Mouse (Mus musculus) C2C12 (cell line): ENCODE measurements around the gene Ebf1. TPM values are rescaled to one million over a fixed set of nuclear protein-coding genes. Genes with fewer than 3 reads are reported as not detected.

Experiments
- H3K27me3 ChIP-seq: one replicate; pipeline ENCODE4 v1.6.1; 2011; ENCODE audit not compliant: control insufficient read depth, insufficient read depth, insufficient read length
- H3K36me3 ChIP-seq: one replicate; pipeline ENCODE4 v1.6.1; 2011; ENCODE audit not compliant: control insufficient read depth, insufficient read depth
- H3K4me3 ChIP-seq: one replicate; pipeline ENCODE4 v1.5.1; 2011; ENCODE audit warnings: mild to moderate bottlenecking, control low read depth; ENCODE audit not compliant: poor library complexity, insufficient read depth, severe bottlenecking
- H3K79me2 ChIP-seq: one replicate; pipeline ENCODE4 v1.6.1; 2011; ENCODE audit not compliant: control insufficient read depth, insufficient read depth
- H3K79me3 ChIP-seq: one replicate; pipeline ENCODE4 v1.6.1; 2011; ENCODE audit warnings: low read depth, control low read depth
- H3ac ChIP-seq: one replicate; pipeline ENCODE3; 2011; ENCODE audit warnings: low read depth; ENCODE audit not compliant: control insufficient read depth, insufficient read length
- CEBPB ChIP-seq: IDR thresholded peaks from one replicate; pipeline ENCODE4 v1.6.1; 2011; ENCODE audit warnings: low read depth, mild to moderate bottlenecking, control low read depth, moderate library complexity
- CTCF ChIP-seq: IDR thresholded peaks from one replicate; pipeline ENCODE4 v1.5.1; 2011; ENCODE audit not compliant: control insufficient read depth, insufficient read depth, insufficient read length
- FOSL1 ChIP-seq: IDR thresholded peaks from one replicate; pipeline ENCODE4 v1.8.0; 2011; ENCODE audit warnings: mild to moderate bottlenecking, low read length; ENCODE audit not compliant: poor library complexity, insufficient read depth, severe bottlenecking
- MAX ChIP-seq: IDR thresholded peaks from one replicate; pipeline ENCODE4 v1.6.1; 2011; ENCODE audit warnings: mild to moderate bottlenecking, control low read depth
- MYOD1 ChIP-seq: IDR thresholded peaks from one replicate; pipeline ENCODE4 v1.6.1; 2011; ENCODE audit warnings: low read depth; ENCODE audit not compliant: control insufficient read depth, insufficient read length
- MYOG ChIP-seq: IDR thresholded peaks from one replicate; pipeline ENCODE4 v1.6.1; 2011; ENCODE audit not compliant: control insufficient read depth, insufficient read length; ENCODE audit errors: extremely low read depth
- USF1 ChIP-seq: IDR thresholded peaks from one replicate; pipeline ENCODE4 v1.6.1; 2011; ENCODE audit warnings: low read depth, mild to moderate bottlenecking, control low read depth, moderate library complexity
- polyA plus RNA-seq: library from polyadenylated mRNA; unstranded; fragments of >200 nt; fragmentation: generic; extraction: Trizol; gene quantifications from one replicate; pipeline ENCODE4 v1.2.1, GENCODE M21; 2012; ENCODE audit warnings: missing spikeins

Gene Ebf1
- polyA plus RNA-seq, 1 experiment: 4.3 TPM

GRCm38 (mm10) chr11:44733276-44733675 is 116.2 kb downstream of the Ebf1 start:
- Histone ChIP-seq H3K79me3 (no peaks in the 10 kb centered on the region), H3K79me2 (no peaks in the 10 kb centered on the region), H3K4me3 (no peak overlapping the region), H3ac (no peak overlapping the region), H3K36me3 (no peaks in the 10 kb centered on the region), H3K27me3 (no peaks in the 10 kb centered on the region)
- TF ChIP-seq CEBPB (no peak), USF1 (no peak), MAX (no peak), FOSL1 (no peak), MYOD1 (no peak), MYOG (no peak), CTCF (no peak)

GRCm38 (mm10) chr11:44738046-44738445 is 120.9 kb downstream of the Ebf1 start:
- no peak for TF ChIP-seq CEBPB
- TF ChIP-seq FOSL1: no peak
- no peak for TF ChIP-seq CTCF
- no peak for TF ChIP-seq MYOD1
- no peak for TF ChIP-seq MYOG
- TF ChIP-seq USF1: no peak
- TF ChIP-seq MAX: no peak
- Histone ChIP-seq H3K79me2 (no peaks in the 10 kb centered on the region), H3ac (no peak overlapping the region), H3K79me3 (no peaks in the 10 kb centered on the region), H3K27me3 (no peaks in the 10 kb centered on the region), H3K4me3 (no peak overlapping the region), H3K36me3 (no peaks in the 10 kb centered on the region)

GRCm38 (mm10) chr11:44738820-44739219 is 121.7 kb downstream of the Ebf1 start:
- TF ChIP-seq FOSL1 (no peak), MAX (no peak), MYOD1 (no peak), MYOG (no peak), USF1 (no peak), CTCF (no peak), CEBPB (no peak)
- H3K4me3 ChIP-seq: no peak overlapping the region

GRCm38 (mm10) chr11:44740278-44741041 is 123.3 kb downstream of the Ebf1 start:
- Histone ChIP-seq H3K79me3 (peaks cover 2% of the 10 kb centered on the region), H3ac (no peak overlapping the region), H3K36me3 (no peaks in the 10 kb centered on the region), H3K27me3 (no peaks in the 10 kb centered on the region), H3K79me2 (no peaks in the 10 kb centered on the region), H3K4me3 (no peak overlapping the region)
- no peak for TF ChIP-seq FOSL1
- TF ChIP-seq MYOD1: no peak
- no peak for TF ChIP-seq USF1
- TF ChIP-seq MAX: no peak
- TF ChIP-seq MYOG: no peak
- no peak for TF ChIP-seq CEBPB
- no peak for TF ChIP-seq CTCF

More at GRCm38 (mm10) chr11:44738820-44739219, 121.7 kb downstream of the Ebf1 start:
- H3K79me2 ChIP-seq: no peaks in the 10 kb centered on the region
- H3K36me3 ChIP-seq: no peaks in the 10 kb centered on the region
- H3K27me3 ChIP-seq: no peaks in the 10 kb centered on the region
- no peak overlapping the region for H3ac ChIP-seq
- H3K79me3 ChIP-seq: peaks cover under 1% of the 10 kb centered on the region

GRCm38 (mm10) chr11:44741042-44741491 is 124.0 kb downstream of the Ebf1 start:
- Histone ChIP-seq H3K79me3 (peaks cover 2% of the 10 kb centered on the region), H3K79me2 (no peaks in the 10 kb centered on the region), H3K4me3 (no peak overlapping the region), H3K36me3 (no peaks in the 10 kb centered on the region), H3ac (no peak overlapping the region), H3K27me3 (no peaks in the 10 kb centered on the region)
- TF ChIP-seq FOSL1: no peak
- no peak for TF ChIP-seq MYOG
- TF ChIP-seq MAX: no peak
- no peak for TF ChIP-seq MYOD1
- TF ChIP-seq CTCF: no peak
- no peak for TF ChIP-seq USF1
- no peak for TF ChIP-seq CEBPB

GRCm38 (mm10) chr11:44744446-44744845 is 127.3 kb downstream of the Ebf1 start:
- TF ChIP-seq CTCF (no peak), MYOD1 (no peak), CEBPB (no peak), USF1 (no peak), MYOG (no peak), FOSL1 (no peak), MAX (no peak)
- H3K27me3 ChIP-seq: no peaks in the 10 kb centered on the region
- H3K36me3 ChIP-seq: no peaks in the 10 kb centered on the region
- no peak overlapping the region for H3ac ChIP-seq
- peaks cover 2% of the 10 kb centered on the region for H3K79me3 ChIP-seq
- H3K4me3 ChIP-seq: no peak overlapping the region
- H3K79me2 ChIP-seq: no peaks in the 10 kb centered on the region
